8 mouse cellular contexts compared by ENCODE assay signal in genomic region chr11:97884601-97885185, GRCm38 (mm10). TPM values are rescaled to one million over a fixed set of nuclear protein-coding genes. Genes with fewer than 3 reads are reported as not detected.
A peak's percentile ranks its signal among the peaks of the same experiment; 100 is the strongest.
DNase-seq lines count a peak whose midpoint lies in the region; ATAC-seq and TF ChIP-seq lines count a peak whose summit lies in the region.

No protein-coding gene starts in this region.

- peak overlapping the region; percentile 56 for H3K4me3 ChIP-seq in kidney, embryonic 14.5 days (ENCODE audit: low read length)
- peak overlapping the region; percentile 92 for H3K4me3 ChIP-seq in bone marrow, adult 2 months (replicated peaks; ENCODE audit: control insufficient read depth, low read depth, low read length)
- H3K4me3 ChIP-seq in hindbrain, embryonic 11.5 days (ENCODE audit: low read depth, low read length): peak overlapping the region; percentile 54
- peak overlapping the region; percentile 57 for H3K4me3 ChIP-seq in midbrain, embryonic 12.5 days

- DNase-seq in kidney, adult 18-20 months: no peak
- no peak for DNase-seq in hindbrain, embryonic 11.5 days (ENCODE audit: low spot score)
- no peak for DNase-seq in left cerebral cortex, adult 18-20 months (ENCODE audit: low spot score in 2 of 2)
- no peak for DNase-seq in right cerebral cortex, postnatal 25 days
- DNase-seq in right cerebral cortex, postnatal 4 days: no peak

- 0 out of 2 replicates have a peak, but pooled peaks have one; percentile 3 for ATAC-seq in kidney, embryonic 14.5 days (ENCODE audit: low FRiP score, low TSS enrichment)
- peak; percentile 39; the same call in 1 of the 2 replicates for ATAC-seq in hindbrain, embryonic 11.5 days (ENCODE audit: low FRiP score)
- peak; percentile 4; the same call in 1 of the 2 replicates for ATAC-seq in midbrain, embryonic 12.5 days (ENCODE audit: low FRiP score, low read depth)

- H3K27ac ChIP-seq in kidney, embryonic 14.5 days (ENCODE audit: low read depth, low read length): peak overlapping the region; percentile 86
- no peak overlapping the region; the same call in 1 of the 2 replicates for H3K27ac ChIP-seq in bone marrow, adult 2 months (ENCODE audit: control insufficient read depth, insufficient read depth, low read depth, low read length, poor library complexity)
- peak overlapping the region; percentile 80 for H3K27ac ChIP-seq in hindbrain, embryonic 11.5 days (ENCODE audit: low read depth, low read length)
- H3K27ac ChIP-seq in midbrain, embryonic 12.5 days (replicated peaks): peak overlapping the region; percentile 87

- H3K27me3 ChIP-seq in kidney, embryonic 14.5 days (ENCODE audit: control insufficient read depth, insufficient read depth, low read length): no peaks in the 10 kb centered on the region
- no peaks in the 10 kb centered on the region for H3K27me3 ChIP-seq in hindbrain, embryonic 11.5 days (ENCODE audit: control insufficient read depth, insufficient read depth, low read length)
- no peaks in the 10 kb centered on the region for H3K27me3 ChIP-seq in midbrain, embryonic 12.5 days

- H3K4me2 ChIP-seq in kidney, embryonic 14.5 days (replicated peaks; ENCODE audit: low read depth, low read length): peak overlapping the region; percentile 54
- peak overlapping the region; percentile 35 for H3K4me2 ChIP-seq in hindbrain, embryonic 11.5 days (replicated peaks; ENCODE audit: low read depth, low read length)
- H3K4me2 ChIP-seq in midbrain, embryonic 12.5 days (replicated peaks): peak overlapping the region; percentile 61

- no peak for TF ChIP-seq POLR2A in bone marrow, adult 2 months (IDR thresholded peaks at IDR 0.05; ENCODE audit: borderline replicate concordance, control insufficient read depth, low read depth, low read length)

- TF ChIP-seq CTCF in bone marrow, adult 2 months (IDR thresholded peaks at IDR 0.05; ENCODE audit: control insufficient read depth, insufficient read depth, low read length): no peak

- no peaks in the 10 kb centered on the region for H3K4me1 ChIP-seq in kidney, embryonic 14.5 days (ENCODE audit: control insufficient read depth, insufficient read depth, low read length)
- H3K4me1 ChIP-seq in bone marrow, adult 2 months (ENCODE audit: control insufficient read depth, insufficient read depth, low read length): no peaks in the 10 kb centered on the region
- H3K4me1 ChIP-seq in hindbrain, embryonic 11.5 days (replicated peaks; ENCODE audit: control insufficient read depth, insufficient read depth, low read length): no peaks in the 10 kb centered on the region
- no peaks in the 10 kb centered on the region for H3K4me1 ChIP-seq in midbrain, embryonic 12.5 days

- WGBS in kidney, embryonic 14.5 days: 29% methylated on average over 7 of the region's 7 CpGs
- WGBS in bone marrow, adult 2 months: 28% methylated on average over 7 of the region's 7 CpGs
- 27% methylated on average over 7 of the region's 7 CpGs for WGBS in hindbrain, embryonic 11.5 days
- 21% methylated on average over 7 of the region's 7 CpGs for WGBS in midbrain, embryonic 12.5 days

- H3K9ac ChIP-seq in kidney, embryonic 14.5 days (ENCODE audit: low read depth, low read length): peak overlapping the region; percentile 58
- H3K9ac ChIP-seq in hindbrain, embryonic 11.5 days (ENCODE audit: low read depth, low read length): no peak overlapping the region; the same call in 1 of the 2 replicates
- peak overlapping the region; percentile 8; the same call in 1 of the 2 replicates for H3K9ac ChIP-seq in midbrain, embryonic 12.5 days (replicated peaks)

- H3K9me3 ChIP-seq in kidney, embryonic 14.5 days (ENCODE audit: control insufficient read depth, low read length): no peaks in the 10 kb centered on the region
- no peaks in the 10 kb centered on the region for H3K9me3 ChIP-seq in hindbrain, embryonic 11.5 days (ENCODE audit: control insufficient read depth, low read length)
- H3K9me3 ChIP-seq in midbrain, embryonic 12.5 days: no peaks in the 10 kb centered on the region

- no peaks in the 10 kb centered on the region for H3K36me3 ChIP-seq in kidney, embryonic 14.5 days (ENCODE audit: control insufficient read depth, insufficient read depth, low read length)
- no peaks in the 10 kb centered on the region for H3K36me3 ChIP-seq in hindbrain, embryonic 11.5 days (ENCODE audit: control insufficient read depth, insufficient read depth, low read length)
- no peaks in the 10 kb centered on the region for H3K36me3 ChIP-seq in midbrain, embryonic 12.5 days

RNA-seq across cellular contexts. Expression of gene Fbxo47, which starts 0.7 kb away (rescaled TPM):
- 0.33 and 0.47 TPM in 2 replicates for polyA plus RNA-seq in kidney, embryonic 14.5 days (2014; fragmentation: Nextera tagmentation; extraction: Ambion mirVana)
- not detected in 2 replicates for polyA plus RNA-seq in bone marrow, adult 2 months (2011; ENCODE audit: insufficient read depth, insufficient read length, low replicate concordance, missing spikeins)
- 0.53 and 1.0 TPM in 2 replicates for polyA plus RNA-seq in hindbrain, embryonic 11.5 days (2014; fragmentation: Nextera tagmentation; extraction: Ambion mirVana)
- 0.54 and 0.71 TPM in 2 replicates for polyA plus RNA-seq in midbrain, embryonic 12.5 days (2016; fragmentation: Nextera tagmentation; extraction: Ambion mirVana)
- total RNA-seq in left cerebral cortex, adult 18-20 months (2021): 1 to 10 TPM; 3.6 to 4.5 TPM

RNA-seq across cellular contexts. Expression of gene B230217C12Rik, which starts 44.1 kb away (rescaled TPM):
- 8.6 and 11.3 TPM in 2 replicates for polyA plus RNA-seq in kidney, embryonic 14.5 days (2014; fragmentation: Nextera tagmentation; extraction: Ambion mirVana)
- not detected in 2 replicates for polyA plus RNA-seq in bone marrow, adult 2 months (2011; ENCODE audit: insufficient read depth, insufficient read length, low replicate concordance, missing spikeins)
- 15.1 TPM in 2 replicates for polyA plus RNA-seq in hindbrain, embryonic 11.5 days (2014; fragmentation: Nextera tagmentation; extraction: Ambion mirVana)
- 14.2 and 15.8 TPM in 2 replicates for polyA plus RNA-seq in midbrain, embryonic 12.5 days (2016; fragmentation: Nextera tagmentation; extraction: Ambion mirVana)
- total RNA-seq in left cerebral cortex, adult 18-20 months (2021): 10 to 100 TPM; 73.9 to 75.8 TPM
